Mouse (Mus musculus) erythroblast, embryonic 14.5 days (primary cell): ENCODE results near the gene Calml3.

Source experiments
- GATA1 ChIP-seq: IDR thresholded peaks from 2 replicates; pipeline ENCODE4 v1.6.1; 2012; ENCODE audit warnings: low read length, inconsistent platforms, mixed read lengths
- TAL1 ChIP-seq: IDR thresholded peaks from 3 replicates; pipeline ENCODE4 v1.6.1; 2012; ENCODE audit warnings: low read length, inconsistent platforms, mixed read lengths

DNA sequence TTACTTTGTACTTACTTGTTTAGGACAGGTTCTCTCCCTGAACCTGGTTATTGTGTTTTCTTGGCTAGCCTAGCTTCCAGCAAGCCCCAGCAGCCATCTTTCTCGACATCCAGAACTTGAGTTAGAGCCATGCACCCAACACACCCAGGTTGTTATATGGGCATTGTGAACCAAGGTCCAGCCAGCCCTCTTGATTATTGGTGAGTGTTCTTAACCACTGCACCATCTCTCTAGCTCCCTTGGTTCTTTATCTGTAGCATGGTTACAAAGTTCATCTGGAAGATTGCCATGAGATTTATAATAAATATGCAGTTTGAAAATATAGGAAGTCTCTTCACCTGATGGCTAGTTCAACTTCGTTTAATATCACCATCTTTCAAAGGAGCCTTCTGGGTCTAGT is 20.5 kb downstream of the Calml3 start:
- TF ChIP-seq TAL1 (no peak), GATA1 (no peak)
